Mouse (Mus musculus): ENCODE data around the gene Mptx1. TPM values are rescaled to one million over a fixed set of nuclear protein-coding genes. Genes with fewer than 3 reads are reported as not detected.

Gene Mptx1
- not detected for total RNA-seq (2023)

GRCm38 (mm10) chr1:174330218-174330617 lies at the start of gene Mptx1:
Gene Mptx1, plus strand, starts transcription at chr1:174330518.

GRCm38 (mm10) chr1:174364882-174365451 lies 34.6 kb downstream of the Mptx1 start, which contains the start of gene Olfr417:
Gene Olfr417, plus strand, starts transcription at chr1:174365122.

Other genes starting within 250 kb of the Mptx1 start
- gene Olfr429, start 246.2 kb upstream of the Mptx1 start, total RNA-seq (2023): not detected
- gene Olfr427, start 233.6 kb upstream of the Mptx1 start, total RNA-seq (2023): not detected
- gene Olfr231, start 209.4 kb upstream of the Mptx1 start, total RNA-seq (2023): not detected
- gene Olfr424, start 199.0 kb upstream of the Mptx1 start, total RNA-seq (2023): not detected
- not detected for gene Olfr420, start 174.9 kb upstream of the Mptx1 start, total RNA-seq (2023)
- gene Spta1, start 157.7 kb upstream of the Mptx1 start, total RNA-seq (2023): under 1 TPM in 1 of 2 experiments, not detected in 1; 0.13 TPM
- gene Olfr419, start 78.5 kb upstream of the Mptx1 start, total RNA-seq (2023): not detected
- not detected for gene Olfr417, start 34.6 kb downstream of the Mptx1 start, total RNA-seq (2023)
- not detected for gene Olfr248, start 60.5 kb downstream of the Mptx1 start, total RNA-seq (2023)
- not detected for gene Olfr414, start 93.5 kb downstream of the Mptx1 start, total RNA-seq (2023)
- gene Olfr220, start 111.6 kb downstream of the Mptx1 start, total RNA-seq (2023): not detected
- gene Fmn2, start 171.3 kb downstream of the Mptx1 start, total RNA-seq (2023): 1 to 10 TPM; 1.4 to 2.3 TPM

Measured in monocyte, adult 59 days (primary cell).